Mouse (Mus musculus) regulatory T cell (primary cell): ENCODE results near the gene Krtap28-10.

ENCODE experiments used
- in situ Hi-C: fragments of 300-600 bp; cut with MboI, MseI; formaldehyde crosslinking; loops from one replicate; pipeline ENCODE4 v1.15.1; 2025; ENCODE audit warnings: high pct_unique_total_duplicates

Gene Krtap28-10

GRCm38 (mm10) chr1:83014477-83014876, 27.8 kb downstream of the Krtap28-10 start:
- in situ Hi-C loops: loop anchor here (25.0 kb wide), 1 partner anchor 677 kb away; no protein-coding TSS in a partner anchor

GRCm38 (mm10) chr1:83007471-83007870, 34.8 kb downstream of the Krtap28-10 start:
- in situ Hi-C loops: loop anchor here (25.0 kb wide), 1 partner anchor 670 kb away; no protein-coding TSS in a partner anchor

GRCm38 (mm10) chr1:83006218-83007179, 35.8 kb downstream of the Krtap28-10 start:
- in situ Hi-C loops: loop anchor here (25.0 kb wide), 1 partner anchor 669 kb away; no protein-coding TSS in a partner anchor

GRCm38 (mm10) chr1:83000306-83000705, 42.0 kb downstream of the Krtap28-10 start, which contains the start of gene Gm47959:
Gene Gm47959, plus strand, starts transcription at chr1:83000548.
- in situ Hi-C loops: loop anchor here (5.0 to 25.0 kb wide), 2 partner anchors 98 to 663 kb away; no protein-coding TSS in a partner anchor

GRCm38 (mm10) chr1:82993947-82994346, 48.3 kb downstream of the Krtap28-10 start:
- in situ Hi-C loops: no loop called here

GRCm38 (mm10) chr1:82992093-82992492, 50.2 kb downstream of the Krtap28-10 start:
- in situ Hi-C loops: no loop called here

- in situ Hi-C loops: no loop called here
Measured at GRCm38 (mm10) chr1:82991596-82991995, 50.7 kb downstream of the Krtap28-10 start.
